In genomic region chr9:51136985-51137384, GRCm38 (mm10) we compare ENCODE assay signal across 11 mouse cellular contexts. TPM values are rescaled to one million over a fixed set of nuclear protein-coding genes. Genes with fewer than 3 reads are reported as not detected.
DNase-seq lines count a peak whose midpoint lies in the region; ATAC-seq lines count a peak whose summit lies in the region.
"Had no signal": no experiment of that assay in that cellular context is flagged by ENCODE, and none has a peak within 500 bp of the region (broad histone marks: within the 10 kb centered on the region; RNA-seq: fewer than 3 reads in every experiment).

No protein-coding gene starts in this region.

- no peak overlapping the region for H3K4me2 ChIP-seq in intestine, embryonic 14.5 days (ENCODE audit: low read length)
- H3K4me2 ChIP-seq in intestine, embryonic 16.5 days (ENCODE audit: low read depth, low read length) = no peak overlapping the region
- no peak overlapping the region for H3K4me2 ChIP-seq in midbrain, embryonic 16.5 days (ENCODE audit: low read length)
- H3K4me2 ChIP-seq: embryonic facial prominence, embryonic 12.5 days; neural tube, embryonic 13.5 days had no signal

- peak; percentile 51 for DNase-seq in intestine, embryonic 14.5 days (ENCODE audit: low spot score)
- DNase-seq in A20 (ENCODE audit: low read depth, low spot score) (peak; percentile 40), MEL-GATA-1-ER (ENCODE audit: extremely low read depth, low read depth) (peak; percentile 47)
- DNase-seq in forelimb bud, embryonic 11.5 days (ENCODE audit: low read depth, low spot score) = peak; percentile 8
- DNase-seq in T-cell, adult 2 months (ENCODE audit: low spot score) = no peak

- H3K4me3 ChIP-seq in intestine, embryonic 14.5 days (ENCODE audit: low read depth, low read length) = no peak overlapping the region
- no peak overlapping the region for H3K4me3 ChIP-seq in intestine, embryonic 16.5 days (ENCODE audit: low read length)
- no peak overlapping the region for H3K4me3 ChIP-seq in midbrain, embryonic 16.5 days (ENCODE audit: low read depth, low read length)
- H3K4me3 ChIP-seq: embryonic facial prominence, embryonic 12.5 days; neural tube, embryonic 13.5 days had no signal

- H3K27me3 ChIP-seq in intestine, embryonic 14.5 days (replicated peaks; ENCODE audit: control insufficient read depth, insufficient read depth, low read length) = no peaks in the 10 kb centered on the region
- H3K27me3 ChIP-seq in intestine, embryonic 16.5 days (replicated peaks; ENCODE audit: control insufficient read depth, insufficient read depth, low read length) = no peaks in the 10 kb centered on the region
- no peaks in the 10 kb centered on the region for H3K27me3 ChIP-seq in midbrain, embryonic 16.5 days (ENCODE audit: control insufficient read depth, insufficient read depth, low read depth, low read length)
- H3K27me3 ChIP-seq: embryonic facial prominence, embryonic 12.5 days; neural tube, embryonic 13.5 days had no signal

- no peak overlapping the region for H3K9ac ChIP-seq in intestine, embryonic 14.5 days (ENCODE audit: low read length)
- no peak overlapping the region for H3K9ac ChIP-seq in intestine, embryonic 16.5 days (ENCODE audit: low read depth, low read length)
- H3K9ac ChIP-seq in midbrain, embryonic 16.5 days (ENCODE audit: low read depth, low read length) = no peak overlapping the region
- H3K9ac ChIP-seq: embryonic facial prominence, embryonic 12.5 days; neural tube, embryonic 13.5 days had no signal

- 62% methylated on average over 3 of the region's 3 CpGs for WGBS in intestine, embryonic 14.5 days
- WGBS in intestine, embryonic 16.5 days = 65% methylated on average over 3 of the region's 3 CpGs
- 62% methylated on average over 3 of the region's 3 CpGs for WGBS in midbrain, embryonic 16.5 days

- no peak for ATAC-seq in intestine, embryonic 14.5 days (replicated peaks; ENCODE audit: low FRiP score, low TSS enrichment, low read depth)
- ATAC-seq in intestine, embryonic 16.5 days = no peak
- peak; percentile 88 for ATAC-seq in megakaryocyte-erythroid progenitor cell, adult 5-6 weeks (replicated peaks; ENCODE audit: low FRiP score, low TSS enrichment, poor library complexity, severe bottlenecking)
- ATAC-seq in midbrain, embryonic 16.5 days = no peak

- no peaks in the 10 kb centered on the region for H3K36me3 ChIP-seq in intestine, embryonic 14.5 days (ENCODE audit: control insufficient read depth, insufficient read depth, low read length)
- no peaks in the 10 kb centered on the region for H3K36me3 ChIP-seq in intestine, embryonic 16.5 days (ENCODE audit: control insufficient read depth, insufficient read depth, low read length)
- no peaks in the 10 kb centered on the region for H3K36me3 ChIP-seq in midbrain, embryonic 16.5 days (ENCODE audit: control insufficient read depth, insufficient read depth, low read length)
- H3K36me3 ChIP-seq: embryonic facial prominence, embryonic 12.5 days; neural tube, embryonic 13.5 days had no signal

- H3K27ac ChIP-seq in intestine, embryonic 14.5 days (ENCODE audit: low read depth) = no peak overlapping the region
- no peak overlapping the region for H3K27ac ChIP-seq in intestine, embryonic 16.5 days (ENCODE audit: low read length)
- no peak overlapping the region for H3K27ac ChIP-seq in midbrain, embryonic 16.5 days (ENCODE audit: low read length)
- H3K27ac ChIP-seq: embryonic facial prominence, embryonic 12.5 days; neural tube, embryonic 13.5 days had no signal

- no peaks in the 10 kb centered on the region for H3K4me1 ChIP-seq in intestine, embryonic 14.5 days (replicated peaks; ENCODE audit: control insufficient read depth, insufficient read depth, low read length)
- H3K4me1 ChIP-seq in intestine, embryonic 16.5 days (ENCODE audit: control insufficient read depth, insufficient read depth, low read length) = no peaks in the 10 kb centered on the region
- no peaks in the 10 kb centered on the region for H3K4me1 ChIP-seq in midbrain, embryonic 16.5 days (ENCODE audit: control insufficient read depth, insufficient read depth, low read length)
- H3K4me1 ChIP-seq: embryonic facial prominence, embryonic 12.5 days; neural tube, embryonic 13.5 days had no signal

- H3K9me3 ChIP-seq in intestine, embryonic 14.5 days (ENCODE audit: control insufficient read depth, low read length) = no peaks in the 10 kb centered on the region
- no peaks in the 10 kb centered on the region for H3K9me3 ChIP-seq in intestine, embryonic 16.5 days (ENCODE audit: control insufficient read depth, low read length)
- no peaks in the 10 kb centered on the region for H3K9me3 ChIP-seq in midbrain, embryonic 16.5 days (replicated peaks; ENCODE audit: control insufficient read depth, low read length, poor library complexity, severe bottlenecking)
- H3K9me3 ChIP-seq: embryonic facial prominence, embryonic 12.5 days; neural tube, embryonic 13.5 days had no signal

RNA-seq across cellular contexts. Expression of gene Gm32742, which starts 28.3 kb away (rescaled TPM):
- polyA plus RNA-seq in intestine, embryonic 14.5 days (2014; fragmentation: Nextera tagmentation; extraction: Ambion mirVana) = 0.01 TPM in 1 of 2 replicates, not detected in the other
- 0.01 TPM in 1 of 2 replicates, not detected in the other for polyA plus RNA-seq in intestine, embryonic 16.5 days (2015; fragmentation: Nextera tagmentation; extraction: Ambion mirVana)
- total RNA-seq in megakaryocyte-erythroid progenitor cell, adult 5-6 weeks (2014; fragmentation: Nextera tagmentation) = 0.20 and 0.48 TPM in 2 replicates
- 0.11 TPM in 1 of 2 replicates, not detected in the other for total RNA-seq in megakaryocyte-erythroid progenitor cell, adult 5-6 weeks (2017)
- 0.03 TPM in 1 of 2 replicates, not detected in the other for polyA plus RNA-seq in midbrain, embryonic 16.5 days (2015; fragmentation: Nextera tagmentation; extraction: Ambion mirVana)
- total RNA-seq: layer of hippocampus, postnatal 10 days had no signal

RNA-seq across cellular contexts. Expression of gene 4833427G06Rik, which starts 35.1 kb away (rescaled TPM):
- not detected in 2 replicates for polyA plus RNA-seq in intestine, embryonic 14.5 days (2014; fragmentation: Nextera tagmentation; extraction: Ambion mirVana)
- not detected in 2 replicates for polyA plus RNA-seq in intestine, embryonic 16.5 days (2015; fragmentation: Nextera tagmentation; extraction: Ambion mirVana)
- total RNA-seq in megakaryocyte-erythroid progenitor cell, adult 5-6 weeks (2014; fragmentation: Nextera tagmentation) = not detected in 2 replicates
- not detected in 2 replicates for total RNA-seq in megakaryocyte-erythroid progenitor cell, adult 5-6 weeks (2017)
- 1.2 and 1.3 TPM in 2 replicates for polyA plus RNA-seq in midbrain, embryonic 16.5 days (2015; fragmentation: Nextera tagmentation; extraction: Ambion mirVana)
